Mouse (Mus musculus) stomach, embryonic 14.5 days (tissue): ENCODE results near the gene Pknox2. TPM values are rescaled to one million over a fixed set of nuclear protein-coding genes. Genes with fewer than 3 reads are reported as not detected.

Experiments
- ATAC-seq: fragments of 200-750 bp; cut with Nextera tagmentation; 2 replicates; pipeline ENCODE4 v1.8.0; 2017; ENCODE audit warnings: low read depth, moderate TSS enrichment; ENCODE audit not compliant: insufficient number of reproducible peaks, insufficient read depth, low FRiP score
- H3K27ac ChIP-seq: fragments of 300-500 bp; sonication (generic); 2 replicates; pipeline ENCODE4 v1.5.1; 2014; ENCODE audit warnings: mild to moderate bottlenecking, low read length, moderate library complexity, mixed read lengths
- H3K27me3 ChIP-seq: fragments of 300-500 bp; sonication (generic); 2 replicates; pipeline ENCODE4 v1.6.1; 2014; ENCODE audit warnings: low read length, control low read depth, mixed read lengths; ENCODE audit not compliant: control insufficient read depth, insufficient read depth
- H3K36me3 ChIP-seq: fragments of 300-500 bp; sonication (generic); 2 replicates; pipeline ENCODE4 v1.6.1; 2014; ENCODE audit warnings: mild to moderate bottlenecking, control low read depth, low read length, moderate library complexity, mixed read lengths; ENCODE audit not compliant: control insufficient read depth, insufficient read depth
- H3K4me1 ChIP-seq: fragments of 300-500 bp; sonication (generic); 2 replicates; pipeline ENCODE4 v1.6.1; 2014; ENCODE audit warnings: low read length, control low read depth, mixed read lengths; ENCODE audit not compliant: control insufficient read depth, insufficient read depth
- H3K4me2 ChIP-seq: fragments of 300-500 bp; sonication (generic); replicated peaks from 2 replicates; pipeline ENCODE4 v1.6.1; 2014; ENCODE audit warnings: low read depth, low read length, control low read depth
- H3K4me3 ChIP-seq: fragments of 300-500 bp; sonication (generic); 2 replicates; pipeline ENCODE4 v1.5.1; 2014; ENCODE audit warnings: low read depth, low read length, control low read depth
- H3K9ac ChIP-seq: fragments of 300-500 bp; sonication (generic); replicated peaks from 2 replicates; pipeline ENCODE4 v1.6.1; 2014; ENCODE audit warnings: low read depth, mild to moderate bottlenecking, control low read depth, low read length, moderate library complexity, mixed read lengths
- H3K9me3 ChIP-seq: fragments of 300-500 bp; sonication (generic); 2 replicates; pipeline ENCODE4 v1.6.1; 2016; ENCODE audit warnings: low read depth, low read length, control low read depth; ENCODE audit not compliant: control insufficient read depth
- WGBS: fragments of 180-500 bp; shearing (Covaris S2); extraction: QIAGEN DNeasy Blood & Tissue Kit; methylation state at CpG from one replicate; pipeline ENCODE4 v1.1.7; 2014; 5-methylcytosine and 5-hydroxymethylcytosine counted together
- polyA plus RNA-seq: library from polyadenylated mRNA; unstranded; fragments of >200 nt; fragmentation: Nextera tagmentation; extraction: Ambion mirVana; gene quantifications from 2 replicates; pipeline ENCODE4 v1.2.1, GENCODE M21; 2014

Pknox2 gene
- polyA plus RNA-seq, 1 experiment from 2014 or later: 7.5 TPM

- H3K4me2 ChIP-seq: peak overlapping the region; percentile 56
These were observed 2.0 kb downstream of the Pknox2 start for GRCm38 (mm10) chr9:37145151-37145615.

GRCm38 (mm10) chr9:37144696-37145095 is 2.5 kb downstream of the Pknox2 start:
- H3K4me2 ChIP-seq: peak overlapping the region; percentile 56
- no peak for ATAC-seq
- no peaks in the 10 kb centered on the region for H3K27me3 ChIP-seq
- peak overlapping the region; percentile 98 for H3K27ac ChIP-seq
- H3K4me3 ChIP-seq: peak overlapping the region; percentile 72
- H3K36me3 ChIP-seq: no peaks in the 10 kb centered on the region
- WGBS: 14% methylated on average over 6 of the region's 6 CpGs
- peak overlapping the region; percentile 85 for H3K9ac ChIP-seq
- H3K4me1 ChIP-seq: peaks cover 39% of the 10 kb centered on the region
- H3K9me3 ChIP-seq: no peaks in the 10 kb centered on the region

More at GRCm38 (mm10) chr9:37145151-37145615, 2.0 kb downstream of the Pknox2 start:
- no peaks in the 10 kb centered on the region for H3K27me3 ChIP-seq
- H3K9me3 ChIP-seq: no peaks in the 10 kb centered on the region
- peak overlapping the region; percentile 72 for H3K4me3 ChIP-seq
- H3K9ac ChIP-seq: peak overlapping the region; percentile 85
- no peak for ATAC-seq
- H3K36me3 ChIP-seq: no peaks in the 10 kb centered on the region
- WGBS: 3% methylated on average over 26 of the region's 26 CpGs
- peaks cover 35% of the 10 kb centered on the region for H3K4me1 ChIP-seq
- H3K27ac ChIP-seq: peak overlapping the region; percentile 98

- H3K27ac ChIP-seq: peak overlapping the region; percentile 30; the same call in 1 of the 2 replicates
- no peaks in the 10 kb centered on the region for H3K27me3 ChIP-seq
- 0 out of 2 replicates have a peak overlapping the region, but pooled peaks have one; percentile 85 for H3K9ac ChIP-seq
- H3K36me3 ChIP-seq: no peaks in the 10 kb centered on the region
- peak overlapping the region; percentile 72 for H3K4me3 ChIP-seq
- peaks cover 43% of the 10 kb centered on the region for H3K4me1 ChIP-seq
- no peak for ATAC-seq
- no peaks in the 10 kb centered on the region for H3K9me3 ChIP-seq
- peak overlapping the region; percentile 56 for H3K4me2 ChIP-seq
- WGBS: 18% methylated on average over 21 of the region's 21 CpGs
These were observed 3.0 kb downstream of the Pknox2 start for GRCm38 (mm10) chr9:37144251-37144650.

- WGBS: 48% methylated on average over 12 of the region's 12 CpGs
- Histone ChIP-seq H3K9ac (no peak overlapping the region), H3K27me3 (no peaks in the 10 kb centered on the region), H3K36me3 (no peaks in the 10 kb centered on the region), H3K27ac (no peak overlapping the region; the same call in 1 of the 2 replicates), H3K4me1 (peaks cover 43% of the 10 kb centered on the region), H3K4me3 (peak overlapping the region; percentile 72; the same call in 1 of the 2 replicates), H3K9me3 (no peaks in the 10 kb centered on the region), H3K4me2 (peak overlapping the region; percentile 56)
- no peak for ATAC-seq
These were observed 3.9 kb downstream of the Pknox2 start for GRCm38 (mm10) chr9:37143046-37143931.

- Histone ChIP-seq H3K27me3 (no peaks in the 10 kb centered on the region), H3K36me3 (no peaks in the 10 kb centered on the region), H3K4me3 (no peak overlapping the region), H3K4me1 (peaks cover 43% of the 10 kb centered on the region), H3K9me3 (no peaks in the 10 kb centered on the region), H3K9ac (no peak overlapping the region), H3K4me2 (no peak overlapping the region), H3K27ac (no peak overlapping the region)
- no peak for ATAC-seq
- 38% methylated on average over 4 of the region's 4 CpGs for WGBS
These were observed 5.1 kb downstream of the Pknox2 start for GRCm38 (mm10) chr9:37142107-37142506.

GRCm38 (mm10) chr9:37140464-37141181 is 6.6 kb downstream of the Pknox2 start:
- Histone ChIP-seq H3K4me2 (no peak overlapping the region), H3K4me3 (no peak overlapping the region), H3K27me3 (no peaks in the 10 kb centered on the region), H3K27ac (no peak overlapping the region), H3K36me3 (no peaks in the 10 kb centered on the region), H3K9ac (no peak overlapping the region), H3K9me3 (no peaks in the 10 kb centered on the region), H3K4me1 (peaks cover 43% of the 10 kb centered on the region)
- 43% methylated on average over 5 of the region's 5 CpGs for WGBS
- no peak for ATAC-seq

- Histone ChIP-seq H3K27ac (no peak overlapping the region), H3K9me3 (no peaks in the 10 kb centered on the region), H3K36me3 (no peaks in the 10 kb centered on the region), H3K4me3 (no peak overlapping the region), H3K27me3 (no peaks in the 10 kb centered on the region), H3K9ac (0 out of 2 replicates have a peak overlapping the region, but pooled peaks have one; percentile 10), H3K4me1 (peaks cover 37% of the 10 kb centered on the region), H3K4me2 (peak overlapping the region; percentile 29)
- WGBS: 5% methylated on average over 8 of the region's 8 CpGs
- peak; percentile 73; the same call in 1 of the 2 replicates for ATAC-seq
These were observed 7.7 kb downstream of the Pknox2 start for GRCm38 (mm10) chr9:37139514-37139913.

GRCm38 (mm10) chr9:37138883-37139282 is 8.3 kb downstream of the Pknox2 start:
- no peak for ATAC-seq
- Histone ChIP-seq H3K27ac (no peak overlapping the region), H3K9ac (no peak overlapping the region), H3K9me3 (no peaks in the 10 kb centered on the region), H3K4me2 (no peak overlapping the region), H3K4me1 (peaks cover 31% of the 10 kb centered on the region), H3K36me3 (no peaks in the 10 kb centered on the region), H3K27me3 (no peaks in the 10 kb centered on the region), H3K4me3 (no peak overlapping the region)
- WGBS: 49% methylated on average over 4 of the region's 4 CpGs
